Mouse (Mus musculus) cortical plate, adult 2 months (tissue): ENCODE data around the gene Ak5.

Source experiments
- CTCF ChIP-seq: fragments of 200-500 bp; IDR thresholded peaks from 2 replicates; pipeline ENCODE4 v1.5.1; 2011; ENCODE audit warnings: mild to moderate bottlenecking, control low read depth, low read length; ENCODE audit not compliant: insufficient read depth; ENCODE audit errors: extremely low read depth
- POLR2A ChIP-seq: fragments of 200-500 bp; IDR thresholded peaks from 2 replicates; pipeline ENCODE4 v1.6.1; 2011; ENCODE audit warnings: mild to moderate bottlenecking, low read length, control low read depth; ENCODE audit not compliant: insufficient read depth; ENCODE audit errors: extremely low read depth

DNA sequence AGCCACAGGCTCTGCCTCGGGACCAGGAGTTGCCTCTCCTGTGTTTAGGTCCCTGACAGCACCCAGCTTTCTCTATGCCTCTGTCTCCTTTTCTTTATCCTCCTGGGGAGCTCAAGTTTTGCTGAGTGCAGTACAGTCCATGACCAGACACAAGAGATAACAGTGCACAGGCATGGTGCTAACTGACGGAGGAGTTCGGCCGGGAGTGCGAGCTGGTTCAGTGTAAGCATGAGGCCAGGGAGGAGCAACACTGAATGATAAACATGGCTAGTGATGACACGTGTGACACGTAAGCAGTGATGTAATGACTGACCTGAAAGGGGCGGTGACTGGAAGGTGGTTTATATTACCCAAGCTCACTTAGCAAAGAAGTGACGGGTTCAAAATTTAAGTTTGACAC lies 201.3 kb downstream of the Ak5 start:
- TF ChIP-seq POLR2A (no peak), CTCF (no peak)
